Mouse (Mus musculus) natural killer cell, adult 2 months (primary cell): ENCODE results near the gene Pjvk.
A peak's percentile ranks its signal among the peaks of the same experiment; 100 is the strongest.

Experiments used
- DNase-seq, 2 experiments: peaks; one replicate each; pipeline ENCODE4 v3.0.0; 2022; ENCODE audit warnings: low spot score in 2 of 2

The Pjvk gene

GRCm38 (mm10) chr2:76667200-76667599 lies 18.9 kb downstream of the Pjvk start:
- no peak for DNase-seq

- DNase-seq = no peak
These were observed 23.4 kb downstream of the Pjvk start for GRCm38 (mm10) chr2:76671641-76672040.

GRCm38 (mm10) chr2:76672134-76672745 lies 24.0 kb downstream of the Pjvk start:
- DNase-seq = no peak

GRCm38 (mm10) chr2:76672966-76673392 lies 24.7 kb downstream of the Pjvk start, which contains the start of gene Fkbp7:
Gene Fkbp7 (minus strand): TSS chr2:76673116.
- peak; percentile 84 to 89 for DNase-seq

DNA sequence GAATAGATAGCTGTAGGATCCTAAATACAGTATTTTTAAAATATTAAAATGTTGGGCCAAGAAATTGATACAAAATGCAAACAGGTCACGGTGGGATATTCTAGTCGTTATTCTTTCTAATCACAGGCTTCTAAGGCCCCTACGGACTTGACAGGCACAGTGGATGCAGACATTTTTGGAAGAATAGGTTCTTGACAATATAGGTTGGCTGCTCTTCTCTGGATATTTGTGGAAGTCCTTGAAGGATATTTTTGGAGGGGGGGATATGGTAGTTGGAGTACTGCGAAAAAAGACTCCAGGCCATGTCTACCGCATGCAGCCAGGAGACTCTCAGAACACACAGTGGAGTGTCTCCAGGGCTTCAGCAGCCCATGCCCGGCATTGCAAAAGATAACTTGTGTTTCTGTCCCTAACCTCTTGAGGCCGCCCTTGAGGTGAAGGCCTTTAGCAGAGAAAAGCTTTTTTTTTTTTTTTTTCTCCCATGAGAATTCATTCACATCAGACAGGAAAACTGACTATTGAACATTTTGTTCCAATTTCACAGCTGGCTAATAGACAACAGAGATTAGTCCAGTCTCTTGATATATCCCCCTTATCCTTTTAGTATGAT lies 25.3 kb downstream of the Pjvk start:
- peak; percentile 38 to 61 for DNase-seq

DNA sequence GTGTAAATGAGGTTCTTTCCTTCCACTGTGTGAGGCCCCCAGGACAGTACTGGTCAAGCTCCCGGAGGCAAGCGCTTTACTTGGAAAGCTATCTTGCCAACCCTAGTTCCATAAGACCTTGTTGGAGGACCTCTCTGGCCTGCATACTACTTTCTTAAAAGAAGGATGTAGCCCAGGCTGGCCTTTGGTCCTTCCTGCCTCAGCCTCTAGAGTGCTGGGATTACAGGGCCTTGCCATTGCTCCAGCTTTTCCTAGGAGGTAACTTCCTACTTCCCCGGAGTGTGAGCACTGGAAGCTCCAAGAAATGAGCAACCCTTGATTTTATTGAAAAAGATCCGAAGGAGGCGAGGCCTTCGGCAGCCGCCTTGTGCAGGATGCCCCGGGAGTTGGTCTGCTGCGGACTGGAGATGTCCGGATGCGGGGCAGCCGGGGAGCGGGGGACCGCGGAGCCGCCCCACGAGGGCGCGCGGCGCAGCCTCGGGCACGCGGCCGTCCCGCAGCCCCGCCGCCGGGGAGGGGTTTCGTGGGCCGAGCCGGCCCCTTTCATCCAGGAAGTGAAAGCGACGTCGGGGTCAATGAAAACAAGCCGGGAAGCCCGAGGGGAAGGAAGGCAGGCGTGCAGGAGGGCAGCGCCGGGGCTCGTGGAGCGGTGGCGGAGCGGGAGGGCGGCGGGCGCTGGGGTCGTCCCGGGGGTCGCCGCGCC lies 26.6 kb downstream of the Pjvk start, which contains the start of gene Plekha3:
Gene Plekha3 (plus strand): TSS at position 557 of the 703 bp plus-strand sequence.
- DNase-seq = peak; percentile 64 to 73

DNA sequence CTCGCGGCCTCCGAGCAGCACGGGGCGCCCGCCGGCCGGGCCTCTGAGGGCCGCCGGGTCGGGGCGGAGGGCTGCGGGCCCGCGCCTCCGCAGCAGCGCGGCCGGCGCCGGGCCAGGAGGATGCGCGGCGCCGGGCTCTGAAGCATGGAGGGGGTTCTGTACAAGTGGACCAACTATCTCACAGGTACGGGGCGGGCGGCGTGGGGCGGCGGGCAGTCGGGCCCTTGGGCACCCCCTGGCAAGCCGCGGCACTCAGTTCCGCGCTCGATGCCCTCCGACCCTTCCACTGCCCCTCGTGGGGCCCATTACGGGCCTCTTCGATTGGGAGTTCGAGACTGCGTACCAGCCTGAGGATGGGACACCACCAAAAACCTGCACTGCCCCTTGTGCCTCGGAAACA lies 27.2 kb downstream of the Pjvk start:
- DNase-seq = peak in 1 of 2 experiments; percentile 17

- DNase-seq = no peak
These were observed 27.7 kb downstream of the Pjvk start for GRCm38 (mm10) chr2:76675949-76676348.

- DNase-seq = no peak
These were observed 28.3 kb downstream of the Pjvk start for GRCm38 (mm10) chr2:76676401-76677226.

GRCm38 (mm10) chr2:76682301-76682700 lies 34.0 kb downstream of the Pjvk start:
- no peak for DNase-seq

- no peak for DNase-seq
These were observed 38.7 kb downstream of the Pjvk start for GRCm38 (mm10) chr2:76686986-76687385.

DNA sequence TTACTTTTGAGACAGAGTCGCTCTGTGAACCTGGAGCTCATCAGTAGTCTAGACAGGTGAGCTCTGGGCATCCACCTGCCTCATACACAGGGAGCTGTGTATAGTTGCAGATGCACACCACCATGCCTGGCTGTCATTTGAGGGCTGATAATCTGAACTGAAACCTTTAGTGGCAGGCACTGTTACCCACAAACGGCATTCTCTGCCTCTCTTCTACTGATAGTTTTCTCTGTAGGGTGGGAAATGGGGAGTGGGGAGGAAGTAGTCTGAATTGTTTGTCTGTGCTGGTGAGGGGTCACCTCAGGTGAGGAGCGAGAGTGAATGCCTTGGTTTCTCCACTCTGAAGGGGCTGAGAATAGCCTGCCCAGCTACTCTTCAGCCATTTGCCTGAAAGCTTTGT lies 39.3 kb downstream of the Pjvk start:
- DNase-seq = no peak

- DNase-seq = no peak
These were observed 39.9 kb downstream of the Pjvk start for GRCm38 (mm10) chr2:76688162-76688561.

DNA sequence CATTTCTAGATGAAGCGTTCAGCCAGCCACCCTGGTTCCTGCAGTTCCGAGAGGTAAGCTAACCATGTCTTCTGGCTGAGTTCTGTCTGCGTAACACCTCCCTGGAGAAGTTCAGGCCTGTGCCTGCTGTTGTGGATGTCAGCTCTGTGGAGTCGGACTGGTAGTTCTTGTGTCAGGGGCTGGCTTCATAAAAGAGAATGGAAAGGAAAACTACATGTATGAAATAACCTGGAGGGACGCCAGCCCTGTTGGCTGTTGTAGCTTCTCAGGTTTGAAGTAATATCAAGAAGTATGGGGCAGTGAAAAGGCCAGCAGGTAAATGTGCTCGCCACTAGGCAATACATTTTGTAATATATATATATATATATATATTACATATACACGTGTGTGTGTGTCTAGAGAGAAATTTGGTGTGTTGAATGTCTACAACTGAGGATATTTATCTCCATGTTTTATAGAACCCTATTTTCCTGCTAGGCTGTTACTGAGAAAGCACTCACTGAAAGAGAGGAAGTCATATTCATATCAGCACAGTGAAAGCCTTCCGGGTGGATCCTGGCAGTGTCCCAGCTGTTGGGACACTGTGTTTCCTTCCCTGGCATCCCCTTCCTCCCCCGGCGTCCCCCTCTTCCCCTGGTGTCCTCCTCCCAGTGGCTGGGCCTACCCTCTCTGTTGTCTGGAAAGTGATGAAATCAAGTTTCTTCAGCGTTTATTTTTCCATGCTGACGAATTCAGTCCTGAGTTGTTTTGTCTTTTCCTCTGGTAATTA lies 42.3 kb downstream of the Pjvk start:
- no peak for DNase-seq

DNA sequence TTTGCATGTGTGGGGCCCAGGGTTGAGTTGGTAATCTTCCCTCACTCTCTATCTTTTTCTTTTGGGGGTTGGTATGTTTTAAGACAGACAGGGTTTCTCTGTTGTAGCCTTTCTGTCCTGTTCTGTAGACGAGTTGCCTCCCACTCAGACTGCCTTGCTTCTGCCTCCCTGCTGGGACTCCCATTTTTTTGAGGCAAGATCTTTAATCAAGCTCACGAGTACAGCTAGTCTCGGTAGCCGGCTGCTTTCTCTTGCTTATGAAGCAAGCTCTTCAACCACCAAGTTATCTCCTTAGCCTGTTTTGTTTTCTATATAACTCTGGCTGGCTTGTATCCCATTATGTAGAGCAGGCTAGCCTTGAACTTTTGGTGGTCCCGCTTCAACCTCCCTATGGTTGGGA lies 45.5 kb downstream of the Pjvk start:
- no peak for DNase-seq

DNA sequence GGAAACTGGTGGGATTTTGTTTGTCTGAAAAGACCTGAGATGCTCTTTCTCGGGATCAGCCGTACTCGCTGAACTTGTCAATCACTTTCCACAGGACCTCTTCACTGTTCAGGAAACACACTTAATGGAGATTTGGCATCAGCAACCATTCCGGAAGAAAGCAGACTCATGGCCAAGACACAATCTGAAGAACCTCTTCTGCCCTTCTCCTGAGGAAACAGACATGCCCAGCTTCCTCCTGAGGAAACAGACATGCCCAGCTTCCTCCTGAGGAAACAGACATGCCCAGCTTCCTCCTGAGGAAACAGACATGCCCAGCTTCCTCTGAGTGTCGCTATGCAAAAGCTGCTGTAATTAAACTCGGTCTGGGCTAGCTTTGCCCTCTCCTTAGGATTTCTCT lies 47.0 kb downstream of the Pjvk start:
- no peak for DNase-seq

- no peak for DNase-seq
These were observed 53.9 kb downstream of the Pjvk start for GRCm38 (mm10) chr2:76702188-76702587.

- DNase-seq = no peak
These were observed 54.5 kb downstream of the Pjvk start for GRCm38 (mm10) chr2:76702751-76703150.

DNA sequence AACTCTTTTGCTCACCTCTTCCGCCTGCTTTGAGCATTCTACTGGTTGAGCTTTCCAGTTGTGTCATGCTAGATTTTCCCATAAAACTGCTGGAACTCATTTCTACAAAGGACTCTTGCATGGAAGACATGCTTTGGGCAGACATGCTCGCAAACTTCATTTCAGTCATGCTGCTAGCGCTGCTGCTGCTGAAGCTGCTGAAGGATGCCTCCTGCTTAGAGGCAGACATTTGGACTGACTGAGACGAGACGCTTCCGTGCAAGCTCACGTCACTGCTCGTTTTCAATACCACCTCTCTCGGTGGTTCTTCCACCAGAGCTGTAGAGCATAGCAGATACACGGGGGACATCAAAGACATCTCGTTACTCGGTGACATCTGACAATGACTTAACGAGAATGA lies 57.4 kb downstream of the Pjvk start:
- DNase-seq = no peak
